Mouse (Mus musculus) hindbrain, embryonic 15.5 days (tissue): ENCODE results near the gene Orai3. TPM values are rescaled to one million over a fixed set of nuclear protein-coding genes. Genes with fewer than 3 reads are reported as not detected.
"Not testable (repeated sequence)": the region's sequence is repeated elsewhere in the genome, so short reads cannot be mapped to it uniquely, and the experiment has no call there.

Experiments used
- ATAC-seq: fragments of 200-750 bp; cut with Nextera tagmentation; 2 replicates; pipeline ENCODE4 v1.8.0; 2017; ENCODE audit warnings: low read depth, moderate number of reproducible peaks, moderate TSS enrichment; ENCODE audit not compliant: low FRiP score
- H3K27ac ChIP-seq: fragments of 300-500 bp; sonication (generic); replicated peaks from 2 replicates; pipeline ENCODE4 v1.5.1; 2015; ENCODE audit warnings: mild to moderate bottlenecking, inconsistent platforms
- H3K27me3 ChIP-seq: fragments of 300-500 bp; sonication (generic); 2 replicates; pipeline ENCODE4 v1.6.1; 2015; ENCODE audit warnings: control low read depth, inconsistent platforms
- H3K36me3 ChIP-seq: fragments of 300-500 bp; sonication (generic); 2 replicates; pipeline ENCODE4 v1.6.1; 2015; ENCODE audit warnings: control low read depth, inconsistent platforms
- H3K4me1 ChIP-seq: fragments of 300-500 bp; sonication (generic); replicated peaks from 2 replicates; pipeline ENCODE4 v1.6.1; 2015; ENCODE audit warnings: control low read depth, inconsistent platforms
- H3K4me2 ChIP-seq: fragments of 300-500 bp; sonication (generic); 2 replicates; pipeline ENCODE4 v1.6.1; 2015; ENCODE audit warnings: moderate library complexity, mild to moderate bottlenecking, inconsistent platforms
- H3K4me3 ChIP-seq: fragments of 300-500 bp; sonication (generic); 2 replicates; pipeline ENCODE4 v1.5.1; 2015; ENCODE audit warnings: mild to moderate bottlenecking, inconsistent platforms
- H3K9ac ChIP-seq: fragments of 300-500 bp; sonication (generic); 2 replicates; pipeline ENCODE4 v1.6.1; 2015; ENCODE audit warnings: inconsistent platforms
- H3K9me3 ChIP-seq: fragments of 300-500 bp; sonication (generic); 2 replicates; pipeline ENCODE4 v1.6.1; 2016; ENCODE audit warnings: control low read depth, inconsistent platforms
- WGBS: fragments of 180-500 bp; shearing (Covaris S2); methylation state at CpG from one replicate; pipeline ENCODE4 v1.1.7; 2015; 5-methylcytosine and 5-hydroxymethylcytosine counted together
- polyA plus RNA-seq: library from polyadenylated mRNA; unstranded; fragments of >200 nt; fragmentation: Nextera tagmentation; extraction: Ambion mirVana; gene quantifications from 2 replicates; pipeline ENCODE4 v1.2.1, GENCODE M21; 2015

Orai3 gene
- polyA plus RNA-seq, 1 experiment from 2014 or later = 9.2 TPM

DNA sequence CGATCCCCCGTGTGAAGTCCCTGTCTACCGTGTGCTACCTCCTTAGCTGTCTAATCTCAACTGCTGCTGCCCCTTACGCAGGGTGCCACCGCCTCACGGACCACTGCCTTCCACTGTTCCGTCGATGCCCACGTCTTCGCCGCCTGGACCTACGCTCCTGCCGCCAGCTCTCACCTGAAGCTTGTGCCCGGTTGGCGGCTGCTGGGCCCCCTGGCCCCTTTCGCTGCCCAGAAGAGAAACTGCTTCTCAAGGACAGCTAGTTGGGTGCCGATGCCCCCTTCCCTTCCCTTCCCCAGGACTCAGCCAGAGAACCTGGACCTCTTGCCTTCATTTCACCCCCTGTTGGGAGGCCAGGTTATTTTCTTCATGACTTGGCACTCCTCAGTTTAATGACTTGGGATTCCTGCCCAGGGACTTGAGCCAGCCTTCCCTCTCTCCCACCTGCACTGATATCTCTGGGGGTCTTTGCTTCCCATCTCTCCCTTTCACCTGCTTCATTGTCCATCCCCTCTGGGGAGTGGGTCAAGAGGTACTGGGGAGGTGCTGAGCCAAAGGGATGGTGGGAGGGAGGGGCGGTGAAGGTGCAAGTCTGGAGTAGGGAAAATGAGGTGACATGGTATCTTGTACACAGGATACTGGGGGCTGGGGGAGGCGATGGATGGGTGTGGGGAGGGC is 1.8 kb upstream of the Orai3 start:
- 94% methylated on average over 19 of the region's 19 CpGs for WGBS
- Histone ChIP-seq H3K4me2 (no peak overlapping the region), H3K36me3 (peaks cover 49% of the 10 kb centered on the region), H3K4me3 (no peak overlapping the region), H3K4me1 (peaks cover 27% of the 10 kb centered on the region), H3K27me3 (no peaks in the 10 kb centered on the region), H3K27ac (no peak overlapping the region), H3K9me3 (no peaks in the 10 kb centered on the region), H3K9ac (no peak overlapping the region)
- no peak for ATAC-seq

DNA sequence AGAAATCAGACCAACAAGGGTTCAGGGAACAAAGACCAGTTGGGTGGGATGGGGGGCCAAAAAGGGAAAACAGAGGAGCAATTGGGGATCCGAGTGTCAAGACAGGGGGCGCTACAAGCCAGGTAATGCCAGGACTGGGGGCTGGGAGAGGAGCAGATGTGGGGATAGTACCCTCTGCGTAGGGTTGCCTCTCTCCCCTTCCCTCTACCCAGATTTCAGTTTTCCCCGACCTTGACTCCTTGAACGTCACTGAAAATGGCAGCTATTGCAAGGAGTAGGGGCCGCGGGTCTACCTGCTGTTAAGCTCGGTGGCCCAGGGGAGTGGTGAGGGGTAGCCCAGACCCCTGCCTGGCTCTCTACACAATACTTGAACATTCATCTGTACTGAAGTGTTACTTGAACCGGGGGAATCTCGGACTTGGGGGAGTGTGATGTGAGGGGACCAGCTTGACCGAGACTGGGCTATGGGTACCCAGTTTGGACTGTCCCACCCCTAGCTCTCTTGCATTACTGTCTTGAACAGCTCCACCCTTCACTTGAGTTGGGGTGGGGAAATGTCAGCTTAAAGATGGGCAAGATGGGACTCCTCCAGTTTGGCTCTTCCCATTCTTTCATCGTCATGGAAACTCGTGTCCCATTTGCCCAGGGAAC is 1.1 kb upstream of the Orai3 start:
- peaks cover 27% of the 10 kb centered on the region for H3K4me1 ChIP-seq
- no peak overlapping the region for H3K4me2 ChIP-seq
- H3K4me3 ChIP-seq = no peak overlapping the region; the same call in 1 of the 2 replicates
- H3K27me3 ChIP-seq = no peaks in the 10 kb centered on the region
- H3K9ac ChIP-seq = no peak overlapping the region
- H3K27ac ChIP-seq = peak overlapping the region; percentile 9
- 46% methylated on average over 13 of the region's 13 CpGs for whole genome bisulfite sequencing
- H3K9me3 ChIP-seq = no peaks in the 10 kb centered on the region
- ATAC-seq = no peak; the same call in 1 of the 2 replicates
- H3K36me3 ChIP-seq = peaks cover 44% of the 10 kb centered on the region

DNA sequence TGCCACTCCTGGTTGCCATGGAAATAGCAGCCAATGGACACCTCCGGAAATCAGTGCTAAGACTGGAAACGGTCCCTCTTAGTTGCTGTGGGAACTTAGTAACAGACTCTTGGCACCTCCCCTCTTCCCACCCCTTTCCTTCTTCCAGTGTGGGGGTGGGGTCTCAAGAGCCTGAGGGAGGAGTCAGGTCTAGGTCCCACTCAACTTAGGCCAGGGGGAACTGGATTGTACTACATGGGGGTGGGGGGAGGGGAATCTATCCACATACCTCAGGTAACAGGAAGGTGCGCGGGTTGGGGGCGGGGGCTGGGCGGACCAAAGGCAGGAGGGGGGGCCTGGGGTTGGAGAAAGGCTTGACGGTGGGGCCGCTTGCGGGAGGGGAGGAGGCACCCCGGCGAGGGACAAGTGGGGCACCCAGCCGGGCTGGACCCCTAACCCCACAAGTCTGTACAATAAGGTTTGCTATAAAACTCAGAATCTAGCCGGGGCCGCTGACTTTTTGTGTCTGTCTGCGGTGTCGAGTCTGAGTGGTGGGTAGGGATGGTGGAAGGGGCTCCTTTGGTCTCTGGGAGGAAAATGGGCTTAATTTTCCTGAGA is 520 bp upstream of the Orai3 start:
- peak overlapping the region; percentile 17; the same call in 1 of the 2 replicates for H3K9ac ChIP-seq
- H3K27ac ChIP-seq = peak overlapping the region; percentile 80
- under 1% methylated on average over 15 of the region's 16 CpGs for WGBS
- no peaks in the 10 kb centered on the region for H3K27me3 ChIP-seq
- H3K4me3 ChIP-seq = peak overlapping the region; percentile 42
- H3K9me3 ChIP-seq = no peaks in the 10 kb centered on the region
- ATAC-seq = peak; percentile 87
- H3K4me1 ChIP-seq = peaks cover 27% of the 10 kb centered on the region
- H3K4me2 ChIP-seq = peak overlapping the region; percentile 66
- peaks cover 38% of the 10 kb centered on the region for H3K36me3 ChIP-seq

DNA sequence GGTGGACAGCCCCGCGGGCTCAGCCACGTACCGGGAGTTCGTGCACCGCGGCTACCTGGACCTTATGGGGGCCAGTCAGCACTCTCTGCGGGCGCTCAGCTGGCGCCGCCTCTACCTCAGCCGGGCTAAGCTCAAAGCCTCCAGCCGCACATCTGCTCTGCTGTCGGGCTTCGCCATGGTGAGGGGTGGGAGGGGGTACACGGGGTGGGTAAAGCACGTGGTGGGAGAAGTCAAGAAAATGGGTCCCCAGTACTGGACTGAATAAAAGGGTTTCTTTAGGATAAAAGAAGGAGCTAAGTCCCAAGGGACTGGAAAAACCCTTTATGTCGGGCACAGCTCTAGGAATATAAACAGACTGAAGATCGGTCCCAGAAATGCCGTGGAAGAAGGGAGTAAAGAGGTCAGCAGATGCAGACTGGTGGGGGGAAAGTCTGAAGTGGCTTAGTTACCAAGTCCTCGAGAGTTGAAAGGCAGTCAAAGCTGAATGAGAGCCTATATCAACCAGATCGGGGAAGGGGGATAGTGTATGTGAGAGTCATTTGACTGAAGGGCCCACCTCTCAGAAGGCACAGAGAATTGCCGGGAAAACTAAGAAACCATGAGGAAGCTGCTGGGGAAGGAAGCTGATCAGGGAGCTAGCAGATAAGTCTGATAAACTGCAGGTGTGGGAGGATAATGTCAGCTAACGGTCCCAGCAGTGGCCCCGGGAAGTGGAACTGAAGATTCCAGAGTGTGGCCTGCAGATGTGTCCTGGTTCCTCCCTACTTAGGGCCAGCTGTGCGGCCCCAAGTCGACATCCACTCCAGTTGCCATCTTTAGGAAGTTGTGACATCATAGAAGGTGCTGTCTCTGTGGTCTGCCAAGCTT is 657 bp downstream of the Orai3 start:
- peak overlapping the region; percentile 66 for H3K4me2 ChIP-seq
- H3K27ac ChIP-seq = peak overlapping the region; percentile 80
- peak; percentile 28; the same call in 1 of the 2 replicates for ATAC-seq
- peaks cover 27% of the 10 kb centered on the region for H3K4me1 ChIP-seq
- no peaks in the 10 kb centered on the region for H3K9me3 ChIP-seq
- H3K36me3 ChIP-seq = peaks cover 26% of the 10 kb centered on the region
- no peaks in the 10 kb centered on the region for H3K27me3 ChIP-seq
- peak overlapping the region; percentile 53 for H3K9ac ChIP-seq
- 6% methylated on average over 27 of the region's 27 CpGs for WGBS
- H3K4me3 ChIP-seq = peak overlapping the region; percentile 42

DNA sequence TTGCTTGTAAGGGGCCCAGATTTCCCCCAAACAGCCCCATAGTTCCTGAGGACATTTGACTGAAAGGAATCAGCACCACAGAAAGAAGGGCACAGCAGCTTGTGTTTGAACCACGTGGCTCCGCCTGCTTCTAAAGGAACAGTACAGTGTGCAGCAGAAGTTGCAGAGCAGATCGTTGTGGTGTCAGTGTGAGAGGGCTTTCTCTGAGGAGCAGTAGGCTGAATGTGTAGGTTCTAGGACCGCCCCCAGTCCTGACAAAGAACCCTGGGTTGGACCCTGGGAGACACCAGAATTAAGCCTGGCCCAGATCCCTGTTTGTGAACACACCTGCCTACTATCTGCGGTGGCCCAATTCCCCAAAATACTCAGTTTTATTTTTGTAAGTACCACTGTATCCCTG is 1.6 kb downstream of the Orai3 start:
- H3K9ac ChIP-seq = no peak overlapping the region
- no peaks in the 10 kb centered on the region for H3K27me3 ChIP-seq
- H3K36me3 ChIP-seq = peaks cover 16% of the 10 kb centered on the region
- no peak overlapping the region for H3K4me2 ChIP-seq
- ATAC-seq = no peak
- H3K9me3 ChIP-seq = no peaks in the 10 kb centered on the region
- H3K4me1 ChIP-seq = peaks cover 33% of the 10 kb centered on the region
- no peak overlapping the region for H3K27ac ChIP-seq
- no peak overlapping the region for H3K4me3 ChIP-seq
- 77% methylated on average over 5 of the region's 5 CpGs for WGBS

DNA sequence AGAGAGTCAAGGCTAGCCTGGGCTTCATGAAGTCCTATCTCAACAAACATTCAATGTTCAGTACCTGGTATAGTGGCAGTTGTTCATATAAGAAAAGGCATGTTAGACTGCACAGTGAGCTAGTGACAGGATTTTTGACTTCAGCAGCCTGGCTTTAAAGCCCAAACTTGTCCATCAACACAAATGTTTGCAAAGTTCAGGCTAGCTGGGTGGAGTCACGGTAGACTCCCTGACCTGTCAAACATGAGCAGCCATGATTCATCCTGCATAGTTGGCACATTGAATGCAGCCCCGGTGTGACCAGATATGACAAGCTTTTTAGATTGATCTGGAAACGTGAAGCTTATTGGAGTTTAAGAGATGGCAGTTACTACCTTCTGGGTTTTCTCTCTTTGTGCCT is 2.5 kb downstream of the Orai3 start:
- H3K36me3 ChIP-seq = peaks cover 10% of the 10 kb centered on the region
- no peak overlapping the region for H3K9ac ChIP-seq
- H3K4me3 ChIP-seq = no peak overlapping the region
- H3K4me2 ChIP-seq = no peak overlapping the region
- H3K9me3 ChIP-seq = no peaks in the 10 kb centered on the region
- WGBS = 81% methylated on average over 3 of the region's 3 CpGs
- H3K27me3 ChIP-seq = no peaks in the 10 kb centered on the region
- no peak for ATAC-seq
- no peak overlapping the region for H3K27ac ChIP-seq
- peaks cover 34% of the 10 kb centered on the region for H3K4me1 ChIP-seq

DNA sequence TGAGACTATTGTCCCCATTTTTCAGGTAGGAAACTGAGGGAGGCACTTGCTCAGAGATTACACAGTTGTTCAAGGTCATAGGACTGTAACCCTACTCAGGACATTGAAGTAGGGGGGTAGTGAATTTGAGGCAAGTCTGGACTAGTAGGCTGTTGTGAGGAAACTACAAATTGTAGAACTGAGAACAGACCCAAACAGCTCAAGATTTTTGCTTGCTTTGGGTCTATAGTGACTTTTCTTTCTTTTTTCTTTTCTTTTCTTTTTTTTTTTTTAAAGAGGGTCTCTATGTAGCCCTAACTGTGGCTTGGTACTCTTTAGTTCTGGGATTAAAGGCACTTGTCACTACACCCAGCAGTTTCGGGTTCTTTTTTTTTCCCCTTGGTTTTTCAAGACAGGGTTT is 2.9 kb downstream of the Orai3 start:
- peaks cover 34% of the 10 kb centered on the region for H3K4me1 ChIP-seq
- H3K9me3 ChIP-seq = no peaks in the 10 kb centered on the region
- no peaks in the 10 kb centered on the region for H3K27me3 ChIP-seq
- no peak for ATAC-seq
- H3K36me3 ChIP-seq = peaks cover 5% of the 10 kb centered on the region
- H3K4me3 ChIP-seq = no peak overlapping the region
- H3K9ac ChIP-seq = no peak overlapping the region
- 90% methylated on average over 1 of the region's 1 CpGs for WGBS
- no peak overlapping the region for H3K27ac ChIP-seq
- H3K4me2 ChIP-seq = no peak overlapping the region

DNA sequence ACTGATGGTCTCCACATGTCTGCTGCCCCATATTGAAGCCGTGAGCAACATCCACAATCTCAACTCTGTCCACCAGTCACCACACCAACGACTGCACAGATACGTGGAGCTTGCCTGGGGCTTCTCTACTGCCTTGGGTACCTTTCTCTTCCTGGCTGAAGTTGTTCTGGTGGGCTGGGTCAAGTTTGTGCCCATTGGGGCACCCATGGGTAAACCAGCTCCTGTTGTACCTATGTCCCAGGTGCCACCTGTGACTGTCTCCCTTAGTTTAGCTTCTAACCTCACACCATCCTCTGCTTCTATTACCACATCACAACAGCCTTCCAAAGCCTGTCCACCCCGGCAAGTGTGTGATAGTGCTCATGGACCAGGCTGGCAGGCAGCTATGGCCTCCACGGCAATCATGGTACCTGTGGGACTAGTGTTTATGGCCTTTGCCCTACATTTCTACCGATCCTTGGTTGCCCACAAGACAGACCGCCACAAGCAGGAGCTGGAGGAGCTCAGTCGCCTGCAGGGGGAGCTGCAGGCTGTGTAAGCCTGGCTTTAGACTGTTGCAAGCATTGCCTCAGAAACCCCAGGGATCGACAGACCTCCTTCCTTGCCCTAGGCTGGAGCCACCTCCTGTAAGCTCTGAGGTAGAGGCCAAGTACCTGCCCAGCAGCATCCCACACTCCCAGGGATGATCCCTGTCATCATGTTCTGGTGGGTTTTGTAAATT is 4.2 kb downstream of the Orai3 start:
- ATAC-seq = no peak
- H3K27ac ChIP-seq = no peak overlapping the region
- no peak overlapping the region for H3K9ac ChIP-seq

DNA sequence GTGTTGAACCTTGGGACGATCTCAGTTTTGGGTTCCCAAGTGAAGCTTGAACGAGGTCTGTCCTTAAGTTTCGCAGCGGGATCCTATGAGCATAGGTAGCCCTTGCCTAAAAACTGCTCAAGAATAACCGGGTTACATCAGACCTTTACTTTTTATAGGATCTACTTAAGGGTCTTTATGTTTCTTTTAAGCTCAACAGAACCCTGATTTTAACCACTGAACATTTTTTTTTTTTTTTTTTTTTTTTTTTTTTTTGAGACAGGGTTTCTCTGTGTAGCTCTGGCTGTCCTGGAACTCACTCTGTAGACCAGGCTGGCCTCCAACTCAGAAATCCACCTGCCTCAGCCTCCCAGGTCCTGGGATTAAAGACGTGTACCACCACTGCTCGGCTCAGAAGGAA is 6.2 kb downstream of the Orai3 start:
- Histone ChIP-seq H3K9ac (peak overlapping the region; percentile 91), H3K4me2 (peak overlapping the region; percentile 69), H3K36me3 (peaks cover 23% of the 10 kb centered on the region), H3K27ac (peak overlapping the region; percentile 96), H3K4me1 (peaks cover 24% of the 10 kb centered on the region), H3K4me3 (peak overlapping the region; percentile 92)
- WGBS = 78% methylated on average over 7 of the region's 7 CpGs
- not testable (repeated sequence) for H3K27me3 ChIP-seq, ATAC-seq, H3K9me3 ChIP-seq

More for the DNA sequence above, 4.2 kb downstream of the Orai3 start:
- 42% methylated on average over 9 of the region's 9 CpGs for WGBS
- no peaks in the 10 kb centered on the region for H3K9me3 ChIP-seq
- no peaks in the 10 kb centered on the region for H3K27me3 ChIP-seq
- no peak overlapping the region for H3K4me2 ChIP-seq
- 0 out of 2 replicates have a peak, but pooled peaks cover 4% of the 10 kb centered on the region for H3K36me3 ChIP-seq
- peaks cover 40% of the 10 kb centered on the region for H3K4me1 ChIP-seq
- no peak overlapping the region for H3K4me3 ChIP-seq

DNA sequence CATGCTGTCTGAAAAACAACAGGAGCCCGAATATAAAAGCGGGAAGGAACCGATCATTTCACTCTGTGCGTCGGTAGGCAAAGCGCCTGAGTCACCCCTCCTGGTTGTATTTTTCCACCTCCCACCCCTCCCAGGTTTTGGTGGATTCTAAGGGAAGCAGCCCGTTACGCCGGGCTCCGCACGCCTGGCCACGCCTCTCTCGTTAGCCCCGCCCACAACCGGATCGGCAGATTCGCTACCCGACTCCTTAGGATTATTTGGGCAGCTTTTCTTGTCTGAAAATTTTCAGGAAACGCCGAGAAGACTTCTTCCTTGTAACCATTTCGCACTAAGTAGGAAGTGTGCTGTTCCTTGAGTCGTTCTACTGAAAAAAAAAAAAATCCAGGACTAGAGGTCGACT is 6.8 kb downstream of the Orai3 start, which contains the start of gene Setd1a:
TSS of gene Setd1a (plus strand) at position 245 of the 400 bp plus-strand sequence.
- peak within 1 kb of the TSS; percentile 92 for H3K4me3 ChIP-seq
- peak within 1 kb of the TSS; percentile 69 for H3K4me2 ChIP-seq
- H3K4me1 ChIP-seq = peaks cover 22% of the 10 kb centered on the region
- WGBS = under 1% methylated on average over 23 of the region's 23 CpGs
- peak within 1 kb of the TSS; percentile 91 for H3K9ac ChIP-seq
- peaks cover 29% of the 10 kb centered on the region for H3K36me3 ChIP-seq
- H3K27me3 ChIP-seq = no peaks in the 10 kb centered on the region
- H3K9me3 ChIP-seq = no peaks in the 10 kb centered on the region
- H3K27ac ChIP-seq = peak within 1 kb of the TSS; percentile 96
- ATAC-seq = peak; percentile 74

DNA sequence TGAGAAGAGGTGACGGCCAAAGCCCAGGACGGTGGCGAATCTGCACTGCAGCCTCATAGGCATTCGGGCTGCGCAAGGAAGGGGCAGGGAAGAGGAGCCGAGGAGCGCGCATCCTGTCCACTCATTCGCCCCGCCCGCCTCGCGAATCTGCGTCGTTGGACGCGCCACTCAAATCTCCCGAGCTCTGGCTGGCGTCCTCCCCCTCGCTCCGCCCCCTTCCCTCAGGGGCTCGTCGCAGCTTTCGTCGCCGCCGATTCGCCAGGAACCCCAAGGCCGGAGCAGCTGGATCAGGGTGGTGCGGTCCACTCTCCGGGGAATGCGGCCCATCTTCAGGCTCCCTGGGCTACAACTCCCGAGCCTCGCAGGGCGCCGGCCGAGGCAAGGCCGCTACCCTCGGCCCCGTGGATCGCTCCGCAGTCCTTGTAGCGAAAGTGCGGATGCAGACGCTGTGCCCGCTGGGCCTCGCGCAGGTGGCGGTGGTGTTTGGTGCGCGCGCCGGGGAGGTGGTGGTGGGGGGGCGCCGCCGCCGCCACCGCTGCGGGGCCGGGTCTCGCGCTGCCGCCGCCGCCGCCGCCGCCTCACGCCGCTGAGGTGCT is 7.4 kb downstream of the Orai3 start:
- Histone ChIP-seq H3K4me2 (peak overlapping the region; percentile 69), H3K27me3 (no peaks in the 10 kb centered on the region), H3K9ac (peak overlapping the region; percentile 91), H3K4me1 (peaks cover 22% of the 10 kb centered on the region), H3K36me3 (peaks cover 33% of the 10 kb centered on the region), H3K9me3 (no peaks in the 10 kb centered on the region), H3K4me3 (peak overlapping the region; percentile 92), H3K27ac (peak overlapping the region; percentile 96)
- WGBS = under 1% methylated on average over 62 of the region's 70 CpGs
- peak; percentile 92 for ATAC-seq
